Mouse (Mus musculus) CH12.LX (cell line): ENCODE data around the gene Abt1. TPM values are rescaled to one million over a fixed set of nuclear protein-coding genes. Genes with fewer than 3 reads are reported as not detected.
A peak's percentile ranks its signal among the peaks of the same experiment; 100 is the strongest.
"Not testable (repeated sequence)": the region's sequence is repeated elsewhere in the genome, so short reads cannot be mapped to it uniquely, and the experiment has no call there.

ENCODE experiments used
- DNase-seq: peaks from one replicate; pipeline ENCODE4 v3.0.0-alpha.2; 2013; ENCODE audit errors: extremely low read depth
- H3K27ac ChIP-seq: 2 replicates; pipeline ENCODE4 v1.5.1; 2012; ENCODE audit warnings: low read depth, mild to moderate bottlenecking, control low read depth, moderate library complexity; ENCODE audit not compliant: insufficient read depth
- H3K27me3 ChIP-seq: replicated peaks from 2 replicates; pipeline ENCODE3; 2012; ENCODE audit warnings: inconsistent platforms
- H3K36me3 ChIP-seq, 2 experiments: replicated peaks in 1 of 2; 2 replicates each; pipeline versions ENCODE3 to v1.6.1; 2012; ENCODE audit warnings: inconsistent platforms in 1 of 2, low read length in 1 of 2, mild to moderate bottlenecking in 1 of 2, mixed read lengths in 1 of 2, moderate library complexity in 1 of 2; ENCODE audit not compliant: control insufficient read depth in 1 of 2, insufficient read depth in 1 of 2
- H3K4me1 ChIP-seq, 2 experiments: 2 replicates each; pipeline ENCODE4 v1.6.1; 2012; ENCODE audit warnings: inconsistent platforms in 1 of 2, moderate library complexity in 1 of 2; ENCODE audit not compliant: insufficient read depth in 2 of 2, control insufficient read depth in 1 of 2
- H3K4me2 ChIP-seq: 2 replicates; pipeline ENCODE4 v1.6.1; 2012; ENCODE audit warnings: low read depth, mild to moderate bottlenecking, control low read depth; ENCODE audit not compliant: poor library complexity, insufficient read depth, severe bottlenecking
- H3K4me3 ChIP-seq, 3 experiments: fragments of 150-350 bp in 1 of 3; sonication (generic) in 1 of 3; replicated peaks in 1 of 3; 2 replicates each; pipeline versions ENCODE3 to v1.5.1; 2011 to 2012; ENCODE audit warnings: low read depth in 2 of 3, low read length in 2 of 3, mild to moderate bottlenecking in 2 of 3, moderate library complexity in 2 of 3, control low read depth in 1 of 3, improper control_type of control experiment in 1 of 3, inconsistent platforms in 1 of 3, mixed read lengths in 1 of 3; ENCODE audit not compliant: poor library complexity in 1 of 3
- H3K79me2 ChIP-seq: replicated peaks from 2 replicates; pipeline ENCODE4 v1.6.1; 2012; ENCODE audit warnings: mild to moderate bottlenecking, moderate library complexity; ENCODE audit not compliant: control insufficient read depth, poor library complexity, insufficient read depth, severe bottlenecking; ENCODE audit errors: extremely low read depth
- H3K9ac ChIP-seq: 2 replicates; pipeline ENCODE4 v1.6.1; 2012; ENCODE audit warnings: low read depth, mild to moderate bottlenecking, control low read depth, moderate library complexity; ENCODE audit not compliant: insufficient read depth
- H3K9me3 ChIP-seq: replicated peaks from 2 replicates; pipeline ENCODE3; 2012; ENCODE audit warnings: low read length, inconsistent platforms, mixed read lengths
- CHD1 ChIP-seq: IDR thresholded peaks from 2 replicates; pipeline ENCODE4 v1.6.1; 2012; ENCODE audit warnings: low read depth, low read length, improper control_type of control experiment, inconsistent platforms
- E2F4 ChIP-seq: IDR thresholded peaks from 2 replicates; pipeline ENCODE4 v1.6.1; 2011; ENCODE audit warnings: low read depth, low read length, improper control_type of control experiment; ENCODE audit not compliant: insufficient replicate concordance
- ELF1 ChIP-seq: IDR thresholded peaks from 2 replicates; pipeline ENCODE4 v1.6.1; 2014; ENCODE audit warnings: low read depth, mild to moderate bottlenecking, inconsistent platforms, low read length, improper control_type of control experiment
- JUND ChIP-seq: conservative IDR thresholded peaks from 2 replicates; pipeline ENCODE4 v1.6.1; 2011; ENCODE audit warnings: low read depth, low read length, improper control_type of control experiment
- MAFK ChIP-seq: IDR thresholded peaks from 2 replicates; pipeline ENCODE4 v1.6.1; 2011; ENCODE audit warnings: low read length, improper control_type of control experiment; ENCODE audit not compliant: insufficient replicate concordance
- MAZ ChIP-seq: IDR thresholded peaks from 2 replicates; pipeline ENCODE4 v1.6.1; 2012; ENCODE audit warnings: low read depth, mild to moderate bottlenecking, inconsistent platforms, low read length, improper control_type of control experiment, moderate library complexity
- MEF2A ChIP-seq: IDR thresholded peaks from 2 replicates; pipeline ENCODE4 v1.6.1; 2014; ENCODE audit warnings: low read depth, mild to moderate bottlenecking, inconsistent platforms, low read length, improper control_type of control experiment, borderline replicate concordance
- NRF1 ChIP-seq: IDR thresholded peaks from 2 replicates; pipeline ENCODE4 v1.6.1; 2014; ENCODE audit warnings: low read depth, mild to moderate bottlenecking, inconsistent platforms, low read length, improper control_type of control experiment, moderate library complexity
- POLR2A ChIP-seq: IDR thresholded peaks from 2 replicates; pipeline ENCODE4 v1.6.1; 2011; ENCODE audit warnings: low read depth, mild to moderate bottlenecking, improper control_type of control experiment, low read length
- POLR2AphosphoS2 ChIP-seq: IDR thresholded peaks from 2 replicates; pipeline ENCODE4 v1.6.1; 2011; ENCODE audit warnings: low read depth, low read length, improper control_type of control experiment
- SIN3A ChIP-seq: IDR thresholded peaks from 2 replicates; pipeline ENCODE4 v1.6.1; 2012; ENCODE audit warnings: low read length, improper control_type of control experiment, inconsistent platforms
- TBP ChIP-seq: conservative IDR thresholded peaks from 2 replicates; pipeline ENCODE4 v1.6.1; 2011; ENCODE audit warnings: low read depth, low read length, improper control_type of control experiment
- ZKSCAN1 ChIP-seq: IDR thresholded peaks from 2 replicates; pipeline ENCODE4 v1.6.1; 2012; ENCODE audit warnings: low read depth, inconsistent platforms, low read length, improper control_type of control experiment, borderline replicate concordance
- dilution Hi-C: fragments of 300-500 bp; cut with MboI; formaldehyde crosslinking; loops from 2 replicates; pipeline ENCODE4 v1.14.3; 2020; ENCODE audit warnings: low sequenced_read_pairs; ENCODE audit not compliant: extremely low pct_unique_long_range_greater_than_20kb, extremely low pct_ligation_motif_present
- in situ Hi-C: fragments of 300-500 bp; cut with MboI; formaldehyde crosslinking; loops from 3 replicates; pipeline ENCODE4 v1.14.3; 2019; ENCODE audit warnings: low sequenced_read_pairs, low pct_ligation_motif_present, low pct_unique_long_range_greater_than_20kb, mixed read lengths
- polyA plus RNA-seq: library from polyadenylated mRNA; unstranded; fragments of >175 nt; gene quantifications from 2 replicates; pipeline ENCODE4 v1.2.1, GENCODE M21; 2012; ENCODE audit warnings: low read depth; ENCODE audit not compliant: insufficient read length
- total RNA-seq, 2 experiments: library from RNA; depleted of rRNA; stranded (reverse); fragments of 300-350 nt in 1 of 2; fragments of >200 nt in 1 of 2; gene quantifications; 2 replicates each; pipeline ENCODE4 v1.2.3; 2012 to 2014

The Abt1 gene
- total and polyA plus RNA-seq, 3 experiments, result 10.1 to 15.4 (median 11.7) TPM

- H3K27me3 ChIP-seq, H3K9ac ChIP-seq, dilution Hi-C loops, H3K79me2 ChIP-seq, H3K9me3 ChIP-seq, H3K27ac ChIP-seq, in situ Hi-C loops, H3K36me3 ChIP-seq: not testable (repeated sequence)
- Histone ChIP-seq H3K4me1 (peaks cover 7 to 29% of the 10 kb centered on the region in 2 experiments), H3K4me3 (peak overlapping the region in 2 of 3 experiments; percentile 1 to 72), H3K4me2 (peak overlapping the region; percentile 60; the same call in 1 of the 2 replicates)
- DNase-seq, result peak; percentile 79
- TF ChIP-seq NRF1 (peak; percentile 40; the same call in 1 of the 2 replicates), MAFK (peak; percentile 90), TBP (peak; percentile 99), ELF1 (peak; percentile 91)
Measured at GRCm38 (mm10) chr13:23396913-23397312, 26.8 kb downstream of the Abt1 start.

- peaks cover 7 to 29% of the 10 kb centered on the region in 2 experiments for H3K4me1 ChIP-seq
- dilution Hi-C loops (no loop called here), in situ Hi-C loops (no loop called here)
- peak; percentile 17 for DNase-seq
- peak overlapping the region; percentile 29 for H3K9ac ChIP-seq
- no peaks in the 10 kb centered on the region for H3K9me3 ChIP-seq
- peak overlapping the region; percentile 1 to 72 (median 60) for H3K4me3 ChIP-seq
- no peaks in the 10 kb centered on the region for H3K79me2 ChIP-seq
- H3K36me3 ChIP-seq, result no peaks in the 10 kb centered on the region
- peak overlapping the region; percentile 60 for H3K4me2 ChIP-seq
- H3K27me3 ChIP-seq, result peaks cover 5% of the 10 kb centered on the region
- TF ChIP-seq JUND, result no peak
- TF ChIP-seq SIN3A, result no peak
- TF ChIP-seq MAZ, result no peak
- no peak for TF ChIP-seq POLR2A
- no peak for TF ChIP-seq MEF2A
- TF ChIP-seq CHD1, result no peak
- no peak for TF ChIP-seq TBP
- TF ChIP-seq E2F4, result no peak
- TF ChIP-seq POLR2AphosphoS2, result no peak
- no peak for TF ChIP-seq ZKSCAN1
- H3K27ac ChIP-seq, result no peak overlapping the region
Measured at GRCm38 (mm10) chr13:23396246-23396703, 27.4 kb downstream of the Abt1 start.
